8 mouse cellular contexts compared by ENCODE assay signal in genomic region chr17:81542313-81543185, GRCm38 (mm10).
DNase-seq lines count a peak whose midpoint lies in the region; ATAC-seq and TF ChIP-seq lines count a peak whose summit lies in the region.
"Had no signal": no experiment of that assay in that cellular context is flagged by ENCODE, and none has a peak within 500 bp of the region (broad histone marks: within the 10 kb centered on the region; RNA-seq: fewer than 3 reads in every experiment).

No protein-coding gene starts in this region.

- H3K9ac ChIP-seq in liver, postnatal 0 days (replicated peaks) = no peak overlapping the region
- H3K9ac ChIP-seq: liver, embryonic 15.5 days had no signal

- 77% methylated on average over 12 of the region's 12 CpGs for WGBS in liver, postnatal 0 days (ENCODE audit: insufficient replicate concordance)

- H3K36me3 ChIP-seq in liver, postnatal 0 days (replicated peaks; ENCODE audit: insufficient read depth, low read length) = no peaks in the 10 kb centered on the region
- H3K36me3 ChIP-seq: liver, embryonic 15.5 days had no signal

- peak; percentile 78 for DNase-seq in right cerebral cortex, postnatal 10 days (ENCODE audit: low spot score in 2 of 2)
- DNase-seq in right cerebral cortex, postnatal 25 days = no peak
- DNase-seq in fibroblast of lung, adult 2 months (ENCODE audit: low read depth) = peak; percentile 85
- DNase-seq in heart, postnatal 36 days = peak; percentile 38 to 49
- no peak for DNase-seq in embryo, embryonic 9.5 days (ENCODE audit: extremely low spot score)
- DNase-seq in liver, postnatal 0 days = no peak
- DNase-seq in thymus, postnatal 25 days = no peak

- H3K9me3 ChIP-seq in liver, postnatal 0 days (ENCODE audit: low read length) = no peaks in the 10 kb centered on the region
- H3K9me3 ChIP-seq: liver, embryonic 15.5 days had no signal

- TF ChIP-seq EP300 in liver, postnatal 0 days (IDR thresholded peaks at IDR 0.05; ENCODE audit: low read depth) = no peak

- H3K27me3 ChIP-seq in liver, postnatal 0 days (ENCODE audit: insufficient read depth, low read length) = no peaks in the 10 kb centered on the region
- H3K27me3 ChIP-seq: liver, embryonic 15.5 days had no signal

- no peak overlapping the region for H3K27ac ChIP-seq in liver, postnatal 0 days (ENCODE audit: low read depth)
- H3K27ac ChIP-seq: liver, embryonic 15.5 days had no signal

- H3K4me1 ChIP-seq in liver, postnatal 0 days (ENCODE audit: insufficient read depth) = no peaks in the 10 kb centered on the region
- H3K4me1 ChIP-seq: liver, embryonic 15.5 days had no signal

- no peak overlapping the region for H3K4me2 ChIP-seq in liver, postnatal 0 days (ENCODE audit: low read depth, low read length)
- H3K4me2 ChIP-seq: liver, embryonic 15.5 days had no signal

- no peak for TF ChIP-seq CTCF in liver, postnatal 0 days (IDR thresholded peaks at IDR 0.05; ENCODE audit: low read depth)

- intact Hi-C loops in heart, postnatal 36 days (cut with DNase I) = no loop called here

- no peak overlapping the region for H3K4me3 ChIP-seq in liver, postnatal 0 days (ENCODE audit: low read depth, low read length)
- H3K4me3 ChIP-seq: liver, embryonic 15.5 days had no signal

- ATAC-seq in liver, postnatal 0 days = no peak

Comparison
In these comparisons a context has a peak if more than half of its experiments do, and no peak if none do; other contexts are left out.
1. DNase-seq: peak in right cerebral cortex, postnatal 10 days (2 of 2), fibroblast of lung, adult 2 months (single experiment) and heart, postnatal 36 days (2 of 2); none in right cerebral cortex, postnatal 25 days (single experiment), embryo, embryonic 9.5 days (single experiment), liver, postnatal 0 days (single experiment) and thymus, postnatal 25 days (single experiment).